ENCODE assay signal across 1 mouse cellular context in the genomic region with DNA sequence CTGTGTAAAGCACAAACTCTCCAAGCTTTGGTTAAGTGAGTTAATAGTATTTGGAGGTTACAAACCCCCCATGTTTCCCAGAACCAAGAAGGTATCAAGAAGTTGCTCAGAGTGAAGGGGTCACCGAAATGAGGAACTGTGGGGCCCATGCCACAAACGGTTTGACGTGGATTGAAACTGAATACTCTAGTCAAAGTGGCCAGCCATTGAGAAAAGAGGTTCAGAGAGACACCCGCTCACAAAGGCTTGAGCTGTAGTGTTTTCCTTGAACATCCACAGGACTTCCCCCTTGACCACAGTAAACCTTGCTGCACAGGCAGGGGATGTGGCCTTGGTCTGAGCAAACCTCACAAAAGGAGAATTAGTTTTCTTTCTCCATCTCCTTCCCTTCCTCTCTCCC.
A peak's percentile ranks its signal among the peaks of the same experiment; 100 is the strongest.
TF ChIP-seq lines count a peak whose summit lies in the region.

No protein-coding gene starts in this region.

TF ChIP-seq in CH12.LX, 34 proteins besides CTCF, POLR2A, EP300 and RAD21 (continued from another document):
- TF ChIP-seq TCF12 (IDR thresholded peaks at IDR 0.05; ENCODE audit: low read depth, low read length) (peak; percentile 46; the same call in 1 of the 2 replicates), IRF4 (IDR thresholded peaks at IDR 0.05; ENCODE audit: low read depth, low read length) (peak; percentile 82)
